Mouse (Mus musculus): ENCODE data around the gene Tada2b. TPM values are rescaled to one million over a fixed set of nuclear protein-coding genes. Genes with fewer than 3 reads are reported as not detected.

The Tada2b gene
- polyA plus RNA-seq, 1 experiment from 2014 or later: 1.5 TPM

GRCm38 (mm10) chr5:36424676-36425075 lies 59.4 kb downstream of the Tada2b start:
- H3K9me3 ChIP-seq (ENCODE audit: control insufficient read depth, low read length): no peaks in the 10 kb centered on the region
- H3K27me3 ChIP-seq (ENCODE audit: control insufficient read depth, insufficient read depth, low read length): no peaks in the 10 kb centered on the region
- H3K36me3 ChIP-seq (ENCODE audit: control insufficient read depth, insufficient read depth, low read length): no peaks in the 10 kb centered on the region
- DNase-seq (ENCODE audit: low spot score) (no peak), ATAC-seq (ENCODE audit: low FRiP score, low TSS enrichment) (no peak)
- no peak overlapping the region for H3K9ac ChIP-seq (ENCODE audit: low read length)
- no peak for TF ChIP-seq CTCF (IDR thresholded peaks at IDR 0.05; ENCODE audit: low read depth)
- H3K4me3 ChIP-seq (ENCODE audit: low read depth, low read length): no peak overlapping the region
- no peaks in the 10 kb centered on the region for H3K4me1 ChIP-seq (replicated peaks; ENCODE audit: control insufficient read depth, insufficient read depth)
- no peak overlapping the region for H3K27ac ChIP-seq (replicated peaks)
- H3K4me2 ChIP-seq (replicated peaks; ENCODE audit: low read depth): no peak overlapping the region

Other genes with a start within 250 kb of the Tada2b start
- 3.1 and 4.2 TPM in 2 replicates for gene Sorcs2, start 86.1 kb downstream of the Tada2b start, polyA plus RNA-seq (2015; fragmentation: Nextera tagmentation; extraction: Ambion mirVana)
- 54.1 and 56.5 TPM in 2 replicates for gene Grpel1, start 19.3 kb downstream of the Tada2b start, polyA plus RNA-seq (2015; fragmentation: Nextera tagmentation; extraction: Ambion mirVana)
- 0.12 and 0.21 TPM in 2 replicates for gene Ccdc96, start 303 bp upstream of the Tada2b start, polyA plus RNA-seq (2015; fragmentation: Nextera tagmentation; extraction: Ambion mirVana)
- gene Tbc1d14, start 109.0 kb upstream of the Tada2b start, polyA plus RNA-seq (2015; fragmentation: Nextera tagmentation; extraction: Ambion mirVana): 22.1 and 22.8 TPM in 2 replicates
- gene D5Ertd579e, start 211.7 kb upstream of the Tada2b start, polyA plus RNA-seq (2015; fragmentation: Nextera tagmentation; extraction: Ambion mirVana): 21.5 and 22.7 TPM in 2 replicates